Mouse (Mus musculus): ENCODE measurements around the gene Myo18b.

The Myo18b gene

DNA sequence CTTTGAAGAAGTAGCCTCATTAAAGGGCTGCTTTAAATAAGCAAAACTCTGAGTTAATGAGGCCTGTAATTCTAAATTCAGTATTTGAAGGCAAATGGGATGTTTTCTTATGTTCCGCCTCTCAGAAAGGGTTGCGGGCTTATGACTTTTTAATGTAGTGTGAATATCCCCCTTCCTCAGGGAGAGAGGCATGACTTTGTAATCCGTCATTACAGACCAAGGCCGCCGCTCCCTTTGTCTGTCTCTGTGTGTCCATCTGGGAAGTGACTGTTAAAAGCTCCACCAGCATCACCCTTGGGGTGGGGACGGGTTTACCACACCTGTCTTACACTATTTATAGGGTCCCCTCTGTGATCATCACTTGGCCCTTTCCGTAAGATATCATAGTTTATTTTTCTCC, 100.1 kb downstream of the Myo18b start:
- DNase-seq, result no peak

GRCm38 (mm10) chr5:112791792-112792780, 104.1 kb downstream of the Myo18b start:
- DNase-seq, result no peak

DNA sequence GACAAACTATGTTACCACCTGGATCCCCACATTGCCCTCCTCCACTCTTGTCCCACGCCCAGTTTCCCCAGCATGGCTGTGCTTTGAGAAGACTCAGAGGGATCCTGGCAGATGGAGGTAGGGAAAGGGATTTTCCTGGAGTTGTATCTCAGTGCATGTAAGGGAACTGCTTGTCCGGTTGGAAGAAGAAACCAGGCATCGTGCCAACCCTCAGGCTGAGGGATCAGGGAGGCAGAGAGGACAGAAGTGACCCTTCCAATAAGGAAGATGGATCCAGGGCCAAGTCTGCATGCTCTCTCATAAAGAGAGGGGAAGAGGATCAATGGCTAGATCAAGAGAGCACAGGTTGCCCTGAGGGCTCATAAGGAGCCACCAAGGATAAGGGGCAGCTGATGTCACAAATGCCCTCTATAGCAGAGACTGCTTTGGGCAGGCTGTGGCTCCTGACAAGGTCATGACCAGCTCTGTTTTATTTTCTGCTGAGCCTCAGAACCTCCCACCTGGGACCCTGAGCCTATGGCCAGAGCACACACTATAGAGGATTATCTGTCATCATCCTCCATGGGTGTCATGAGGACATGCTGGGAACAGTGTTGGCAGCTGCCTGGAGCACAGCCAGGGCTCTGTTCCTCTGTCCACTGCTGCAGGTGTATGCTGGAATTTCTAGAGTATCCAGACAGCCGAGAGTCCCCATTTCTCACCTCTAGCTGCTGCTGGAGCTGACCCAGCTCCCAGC, 105.6 kb downstream of the Myo18b start:
- no peak for DNase-seq

DNA sequence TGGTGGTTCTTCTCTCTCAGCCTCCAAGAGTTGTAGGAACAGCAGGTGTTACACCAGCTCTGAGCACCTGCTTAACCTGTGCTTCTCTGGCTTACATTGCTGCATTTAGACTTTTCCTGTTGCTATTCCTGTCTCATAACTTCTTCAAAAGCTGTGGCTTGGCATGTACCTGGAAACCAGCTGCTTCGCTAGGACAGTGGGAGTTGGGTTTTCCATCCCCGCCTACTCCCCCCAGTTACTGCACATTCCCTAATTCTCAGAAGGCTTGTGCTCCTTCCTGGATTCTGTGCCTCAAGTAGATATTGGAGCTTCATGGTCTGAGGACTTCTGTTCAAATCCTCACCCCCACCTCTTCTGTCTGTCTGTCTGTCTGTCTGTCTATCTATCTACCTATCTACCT, 107.7 kb downstream of the Myo18b start:
- no peak for DNase-seq

GRCm38 (mm10) chr5:112786788-112787187, 109.4 kb downstream of the Myo18b start:
- DNase-seq, result no peak

- no peak for DNase-seq
These were observed 110.1 kb downstream of the Myo18b start for GRCm38 (mm10) chr5:112786031-112786430.

DNA sequence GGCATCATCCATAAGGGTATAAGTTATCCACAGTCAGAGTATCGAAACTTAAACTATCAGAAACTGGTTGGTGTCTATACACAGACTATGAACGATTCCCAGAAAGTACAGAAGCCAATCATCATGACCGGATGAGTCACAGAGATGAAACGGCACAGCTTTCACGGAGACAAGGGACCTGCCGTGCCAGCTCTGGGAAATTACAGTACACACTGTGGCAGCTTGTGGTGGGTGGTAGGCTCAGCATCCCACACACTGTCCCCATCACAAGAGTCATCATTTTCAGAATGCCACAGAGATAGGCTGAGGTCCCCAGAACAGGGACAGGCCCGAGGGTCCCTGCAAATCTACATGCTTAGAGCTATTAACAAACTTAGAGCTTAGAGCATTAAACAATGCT, 114.4 kb downstream of the Myo18b start:
- DNase-seq, result no peak

GRCm38 (mm10) chr5:112781231-112781630, 114.9 kb downstream of the Myo18b start:
- DNase-seq, result no peak

GRCm38 (mm10) chr5:112780383-112780782, 115.8 kb downstream of the Myo18b start:
- no peak for DNase-seq

DNA sequence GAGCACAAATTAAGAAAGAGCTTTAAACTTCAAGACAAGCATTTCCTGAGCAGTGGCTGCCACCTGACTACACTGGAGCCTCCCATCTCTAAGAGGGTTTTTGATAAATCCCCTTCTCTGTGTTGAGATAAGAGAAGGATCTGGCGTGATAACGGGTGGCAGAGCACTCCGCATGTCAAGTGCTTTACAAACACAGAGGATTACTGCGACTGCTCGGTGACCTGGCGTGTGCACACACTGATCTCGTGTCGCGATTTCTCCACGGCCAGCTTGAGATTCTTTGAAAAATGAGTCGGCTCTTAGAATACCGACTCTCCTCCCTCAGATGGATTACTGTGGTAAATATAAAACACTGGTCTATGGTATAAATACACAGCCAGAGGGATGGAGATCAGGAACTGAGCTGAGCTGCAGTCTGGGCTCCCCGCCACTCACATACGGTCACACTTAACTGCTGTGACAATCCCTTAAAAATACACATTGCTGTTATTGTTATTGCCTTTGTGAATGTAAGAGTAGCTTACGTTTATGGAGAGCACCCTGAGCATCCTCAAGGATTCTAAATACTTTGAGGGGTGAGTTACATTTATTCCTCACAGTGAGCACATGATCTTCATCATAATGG, 119.3 kb downstream of the Myo18b start:
- DNase-seq, result no peak

DNA sequence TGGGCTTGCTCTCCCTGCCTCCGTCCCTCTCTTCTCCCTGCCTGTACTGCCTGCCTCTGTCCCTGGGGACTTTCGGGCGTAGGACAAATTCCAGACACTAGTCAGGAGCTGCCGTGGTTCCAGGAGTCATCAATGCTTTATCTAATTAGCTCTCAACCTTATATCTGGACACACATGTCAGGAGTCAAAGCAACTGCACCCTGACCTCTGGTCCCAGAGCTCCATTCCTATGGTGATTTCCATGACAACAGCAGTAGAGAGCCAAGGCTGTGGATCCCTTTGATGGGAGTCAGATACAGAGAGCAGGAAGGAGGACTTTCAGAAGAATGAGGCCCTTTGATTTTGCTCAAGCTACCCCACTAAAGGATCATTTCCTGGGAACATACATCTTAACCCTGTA, 122.7 kb downstream of the Myo18b start:
- DNase-seq, result no peak

DNA sequence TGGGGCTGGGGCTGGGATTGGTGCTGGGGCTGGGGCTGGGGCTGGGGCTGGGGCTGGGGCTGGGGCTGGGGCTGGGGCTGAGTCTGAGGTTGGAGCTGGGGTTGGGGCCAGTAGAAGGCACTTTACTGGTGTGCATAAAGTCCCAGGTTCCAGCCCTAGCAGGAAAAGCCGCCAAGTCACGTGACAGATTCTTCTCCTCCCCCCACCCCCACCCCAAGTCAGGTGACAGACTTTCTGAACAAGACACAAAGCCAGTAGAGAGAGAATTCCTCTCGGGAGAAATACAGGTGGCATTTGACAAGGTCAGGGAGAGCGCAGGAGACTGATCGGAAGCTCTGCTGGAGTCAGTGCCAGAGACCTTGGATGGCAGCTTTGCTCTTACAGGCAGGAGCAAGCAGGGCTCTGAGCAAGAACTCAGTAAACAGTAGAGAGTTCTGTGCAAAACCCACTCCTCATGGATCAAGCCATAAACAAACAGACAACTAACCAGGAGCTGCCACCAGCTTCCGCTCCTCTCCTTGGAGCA, 124.7 kb downstream of the Myo18b start:
- no peak for DNase-seq

GRCm38 (mm10) chr5:112769721-112770119, 126.4 kb downstream of the Myo18b start:
- no peak for DNase-seq

DNA sequence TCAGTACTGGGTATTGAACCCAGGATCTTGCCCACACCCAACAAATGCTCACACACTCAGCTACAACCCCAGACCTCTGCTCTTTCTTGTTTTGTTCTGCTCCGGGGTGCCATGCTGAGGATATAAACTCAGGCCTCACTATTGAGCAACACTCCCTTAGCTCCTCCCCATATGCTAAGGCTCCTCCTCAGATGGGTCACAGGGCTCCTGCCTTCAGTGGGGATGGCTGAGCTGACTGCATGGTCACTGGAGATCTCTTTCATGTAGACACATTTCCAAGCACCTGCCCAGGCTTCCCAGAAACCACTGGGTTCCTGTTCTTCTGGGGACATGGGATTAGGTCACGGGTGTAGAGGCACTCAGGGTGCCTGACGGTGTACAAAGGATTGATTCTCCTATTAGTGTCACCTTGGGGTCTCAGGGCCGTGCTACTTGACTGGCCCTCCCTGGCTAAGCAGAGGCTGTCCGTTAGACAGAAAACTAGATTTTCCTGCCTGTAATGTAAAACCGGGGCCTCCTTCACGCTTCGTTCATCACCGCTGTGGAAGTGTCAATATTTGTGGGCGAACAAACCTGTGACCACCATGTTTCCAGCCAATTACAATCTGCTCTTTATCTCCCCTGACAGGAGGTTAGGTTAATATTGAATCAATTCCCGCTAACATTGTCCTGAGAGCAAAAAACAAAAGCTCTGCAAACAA, 127.0 kb downstream of the Myo18b start:
- DNase-seq, result no peak

- no peak for DNase-seq
These were observed 127.6 kb downstream of the Myo18b start for GRCm38 (mm10) chr5:112768556-112768955.

DNA sequence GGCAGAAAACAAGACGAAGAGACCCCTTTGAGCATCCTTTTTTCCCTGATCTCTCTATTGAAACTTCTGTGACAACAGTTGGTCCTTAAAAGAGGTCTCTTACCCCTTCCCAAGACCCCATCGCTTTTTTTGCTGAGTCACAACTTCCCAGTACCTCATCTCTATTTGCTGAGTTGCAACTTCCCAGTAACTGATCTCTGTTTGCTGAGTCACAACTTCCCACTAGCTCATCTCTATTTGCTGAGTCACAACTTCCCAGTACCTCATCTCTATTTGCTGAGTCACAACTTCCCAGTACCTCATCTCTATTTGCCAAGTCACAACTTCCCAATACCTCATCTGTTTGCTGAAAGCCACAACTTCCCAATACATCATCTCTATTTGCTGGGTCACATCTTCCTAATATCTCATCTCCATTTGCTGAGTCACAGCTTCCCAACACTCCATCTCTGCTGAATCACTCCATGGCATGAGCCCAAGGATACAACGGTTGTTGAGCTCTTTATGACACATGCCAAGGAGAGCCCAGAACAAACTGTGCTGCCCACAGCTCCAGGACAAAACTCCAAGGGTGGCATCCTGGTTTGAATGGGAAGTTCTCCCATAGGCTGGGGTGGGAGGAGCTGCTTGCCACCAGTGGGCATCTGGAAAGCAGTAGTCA, 134.6 kb downstream of the Myo18b start:
- DNase-seq, result no peak

- DNase-seq, result no peak
These were observed 140.6 kb downstream of the Myo18b start for GRCm38 (mm10) chr5:112755581-112755980.

DNA sequence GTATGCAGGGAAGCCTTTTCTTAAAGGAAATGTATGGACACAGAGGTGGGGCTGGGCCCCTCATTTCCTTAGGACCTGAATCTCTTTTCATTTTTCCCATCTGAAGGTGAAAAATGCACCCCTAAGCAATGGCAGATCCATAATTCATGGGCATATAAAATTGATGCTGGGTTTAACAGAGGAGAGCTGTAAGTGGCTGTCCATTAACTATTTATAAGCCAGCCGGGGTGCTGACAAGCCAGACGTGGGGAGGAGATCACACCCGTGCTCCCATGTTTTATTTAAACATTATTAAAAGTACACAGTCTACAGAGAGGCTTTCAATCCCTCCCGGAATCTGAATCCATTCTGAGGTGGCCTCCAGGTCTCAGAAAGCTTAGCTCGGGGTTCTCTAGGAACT, 146.5 kb downstream of the Myo18b start:
- DNase-seq, result no peak

DNA sequence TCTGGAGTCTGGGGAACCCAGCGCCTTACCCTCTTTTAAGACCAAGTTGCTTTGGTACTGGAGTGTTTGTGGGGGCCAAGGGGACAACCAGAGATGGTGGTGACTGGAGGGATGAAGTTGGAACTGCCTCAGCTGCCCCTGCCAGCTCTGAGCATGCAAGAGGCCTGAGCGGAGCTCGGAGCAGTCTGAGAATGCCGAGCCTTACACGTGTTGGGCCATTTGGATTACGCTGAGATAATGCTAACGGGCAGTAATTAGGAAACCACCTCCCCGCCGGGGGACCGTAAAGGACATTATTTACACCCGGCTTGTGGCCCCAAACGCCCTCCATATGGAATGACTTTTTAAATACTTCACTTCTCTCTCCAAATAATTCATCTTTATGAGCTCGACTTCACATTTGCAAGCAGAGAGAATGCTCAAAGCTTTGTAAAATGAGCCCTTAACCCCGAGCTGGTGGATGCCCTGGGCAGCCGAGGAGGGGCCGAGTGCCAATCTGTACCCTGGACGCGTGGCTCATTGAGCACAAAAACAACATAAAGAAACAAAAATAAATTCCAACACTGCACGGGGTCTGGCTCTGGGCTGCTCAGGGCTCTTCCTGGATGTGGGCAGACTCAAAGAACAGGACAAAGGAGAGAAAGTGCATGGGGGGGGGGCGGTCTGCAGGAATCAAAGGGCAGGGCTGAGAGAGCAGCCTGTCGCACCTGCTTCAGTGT, 148.0 kb downstream of the Myo18b start:
- no peak for DNase-seq

DNA sequence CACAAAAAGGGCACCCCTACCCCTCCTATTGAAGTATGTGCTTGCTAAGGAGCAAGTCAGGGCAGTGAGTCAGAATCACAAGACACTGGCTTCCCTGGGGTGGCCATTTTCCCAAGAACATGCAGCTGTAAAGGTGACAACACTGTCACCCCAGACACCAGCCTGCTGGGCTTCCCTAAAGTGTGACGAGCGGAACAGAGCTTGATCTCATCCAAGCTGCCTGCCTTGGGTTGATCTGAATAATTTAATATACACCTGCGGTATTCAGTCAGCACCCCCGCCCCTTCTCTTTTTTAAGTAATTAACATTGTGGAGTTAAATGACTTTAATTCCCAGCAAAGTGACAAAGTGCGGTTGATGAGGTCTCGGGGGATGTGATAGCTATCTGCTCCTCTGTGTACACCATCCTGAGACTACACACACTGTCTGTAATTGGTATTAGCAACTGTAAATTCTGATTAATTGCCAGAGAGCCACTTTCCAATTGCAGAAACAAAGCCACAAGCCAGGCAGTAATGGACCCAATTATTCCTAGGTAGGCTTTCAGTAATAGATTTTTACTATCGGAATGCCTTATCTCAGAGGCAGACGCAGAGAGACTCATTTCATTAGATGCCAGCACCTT, 148.7 kb downstream of the Myo18b start:
- DNase-seq, result no peak

DNA sequence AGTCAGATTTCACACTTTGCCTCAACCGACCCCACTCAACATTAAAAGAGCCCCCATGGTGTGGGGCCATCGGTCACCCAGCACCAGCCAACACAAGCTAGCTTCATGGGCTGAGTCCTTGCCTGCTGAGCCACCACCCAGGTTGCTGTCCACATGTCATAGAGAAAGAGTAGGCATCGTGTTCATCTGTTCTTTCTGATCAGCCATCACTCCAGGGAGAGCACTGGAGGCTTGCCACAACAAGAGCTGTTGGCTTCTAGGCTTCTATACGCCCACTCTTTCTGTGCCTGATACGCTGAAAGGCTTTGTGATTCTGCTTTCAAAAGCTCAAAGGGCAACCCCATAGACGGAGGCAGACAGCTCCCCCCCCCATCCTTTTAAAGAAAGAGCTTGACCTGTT, 151.0 kb downstream of the Myo18b start:
- DNase-seq, result no peak
